Comparison of ENCODE assay signal across 15 mouse cellular contexts in genomic region chr19:43850026-43850425, GRCm38 (mm10).
"Had no signal": no experiment of that assay in that cellular context is flagged by ENCODE, and none has a peak within 500 bp of the region (broad histone marks: within the 10 kb centered on the region; RNA-seq: fewer than 3 reads in every experiment).

No protein-coding gene starts in this region.

- DNase-seq: kidney, adult 8-10 months; kidney, postnatal 10 days; kidney, postnatal 36 days; layer of hippocampus, postnatal 36 days; liver, embryonic 13.5 days; lung, adult 2 months; lung, postnatal 14 days; lung, postnatal 4 days; midbrain, embryonic 14.5 days; retina, postnatal 1 day; right cerebral cortex, postnatal 25 days; thymus, postnatal 25 days had no signal

- H3K27me3 ChIP-seq: kidney, embryonic 15.5 days; liver, embryonic 13.5 days had no signal

- H3K4me2 ChIP-seq: kidney, embryonic 15.5 days; liver, embryonic 13.5 days; midbrain, embryonic 11.5 days had no signal

- H3K27ac ChIP-seq: kidney, embryonic 15.5 days; left cerebral cortex, adult 2 months; liver, embryonic 13.5 days had no signal

- H3K9ac ChIP-seq: kidney, embryonic 15.5 days; liver, embryonic 13.5 days had no signal

- H3K9me3 ChIP-seq: kidney, embryonic 15.5 days; liver, embryonic 13.5 days had no signal

- H3K4me3 ChIP-seq: kidney, embryonic 15.5 days; left cerebral cortex, adult 2 months; liver, embryonic 13.5 days had no signal
